Mouse (Mus musculus): ENCODE data around the gene Abhd16a.

Abhd16a gene

DNA sequence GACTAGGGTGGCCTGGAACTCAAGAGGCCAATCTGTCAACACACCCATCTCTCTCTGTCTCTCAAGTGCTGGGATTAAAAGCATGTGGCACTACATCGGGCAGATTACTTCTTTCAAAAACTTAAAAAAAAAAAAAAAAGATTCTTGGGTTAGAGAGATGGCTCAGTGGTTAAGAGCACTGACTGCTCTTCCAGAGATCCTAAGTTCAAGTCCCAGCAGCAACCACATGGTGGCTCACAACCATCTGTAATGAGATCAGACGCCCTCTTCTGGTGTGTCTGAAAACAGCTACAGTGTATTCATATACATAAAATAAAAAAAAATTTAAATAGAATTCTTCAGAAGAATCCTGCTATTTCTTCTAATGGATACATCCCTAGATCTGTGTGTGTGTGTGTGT lies 912 bp upstream of the Abhd16a start:
- peak; percentile 45 to 62 for DNase-seq

DNA sequence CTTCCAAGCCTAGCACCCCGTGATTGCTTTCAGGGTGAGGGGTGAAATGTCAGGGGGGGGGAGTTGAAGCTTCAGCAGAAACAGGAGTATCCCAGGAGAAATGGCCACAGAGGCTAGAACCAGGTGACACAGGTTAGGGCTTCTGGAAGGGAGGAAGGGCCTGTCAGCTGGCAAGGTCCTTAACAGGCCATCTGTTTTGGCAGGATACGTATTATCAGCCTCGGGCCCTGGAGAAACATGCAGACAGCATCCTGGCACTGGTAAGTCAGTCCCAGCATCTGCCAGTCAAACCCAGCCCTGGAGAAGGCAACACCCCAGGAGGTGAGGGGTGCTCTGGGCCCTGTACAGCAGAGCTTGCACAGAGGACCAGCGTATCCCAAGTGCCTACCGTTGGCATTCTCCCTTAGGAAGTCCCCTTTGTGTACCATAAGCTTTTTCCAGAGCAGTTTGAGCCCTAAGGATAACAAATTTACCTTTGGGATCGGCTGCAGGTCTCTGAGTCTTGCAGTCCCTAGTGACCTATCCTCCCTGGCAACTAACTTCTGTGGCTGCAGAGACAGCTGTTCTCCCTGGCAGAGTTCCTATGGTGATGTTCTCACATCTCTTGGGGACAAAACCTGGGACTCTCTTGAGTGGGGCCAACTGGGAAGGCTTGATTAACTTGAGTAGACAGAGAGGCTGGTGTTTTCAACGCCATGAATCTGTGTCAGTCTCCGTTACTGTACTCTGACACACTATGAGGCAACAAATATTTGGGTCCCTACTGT lies 1.3 kb downstream of the Abhd16a start:
- peak; percentile 89 to 91 for DNase-seq

GRCm38 (mm10) chr17:35092403-35093198 lies 3.5 kb downstream of the Abhd16a start:
- peak; percentile 57 to 68 for DNase-seq

DNA sequence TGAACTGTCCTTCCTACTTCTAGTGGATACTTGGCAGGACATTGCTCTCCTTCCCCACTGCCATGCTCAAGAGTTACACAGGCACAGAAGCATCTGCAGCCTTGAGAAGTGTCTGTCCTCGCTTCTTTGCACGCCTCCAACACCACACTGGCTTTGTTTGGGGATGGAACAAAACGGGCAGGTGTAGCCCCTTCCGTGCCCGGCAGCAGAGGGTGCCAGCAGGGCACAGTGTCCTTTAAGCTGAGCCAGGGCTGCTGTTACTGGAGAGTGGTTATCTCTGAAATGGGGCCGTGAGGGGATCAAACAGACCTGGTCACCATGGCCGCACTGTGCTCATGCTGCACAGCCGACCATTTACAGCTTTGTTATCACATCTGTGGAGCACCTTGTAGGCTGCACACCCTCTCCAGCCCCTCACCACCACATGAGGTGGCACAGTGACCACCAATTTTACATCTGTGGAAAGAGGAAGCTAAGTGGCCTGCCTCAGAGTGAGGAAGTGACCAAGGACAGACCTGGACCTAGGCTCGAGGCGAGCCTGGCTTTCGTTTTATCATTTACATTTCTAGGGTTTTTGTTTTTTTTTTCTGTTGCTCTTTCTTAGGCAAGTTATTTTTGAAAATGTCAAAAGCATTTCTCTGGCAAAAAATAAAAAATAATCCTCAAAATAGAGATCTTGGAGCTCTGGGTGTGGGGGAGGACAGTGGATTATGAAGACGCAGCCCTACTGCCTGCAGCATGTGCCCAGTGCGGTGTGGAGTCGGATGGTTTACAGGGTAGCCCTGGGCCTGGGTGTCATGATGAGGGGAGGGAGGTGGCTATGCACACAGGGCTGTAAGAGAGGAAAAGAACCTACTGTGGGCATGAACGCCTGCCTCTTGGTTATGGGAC lies 5.7 kb downstream of the Abhd16a start:
- no peak for DNase-seq

DNA sequence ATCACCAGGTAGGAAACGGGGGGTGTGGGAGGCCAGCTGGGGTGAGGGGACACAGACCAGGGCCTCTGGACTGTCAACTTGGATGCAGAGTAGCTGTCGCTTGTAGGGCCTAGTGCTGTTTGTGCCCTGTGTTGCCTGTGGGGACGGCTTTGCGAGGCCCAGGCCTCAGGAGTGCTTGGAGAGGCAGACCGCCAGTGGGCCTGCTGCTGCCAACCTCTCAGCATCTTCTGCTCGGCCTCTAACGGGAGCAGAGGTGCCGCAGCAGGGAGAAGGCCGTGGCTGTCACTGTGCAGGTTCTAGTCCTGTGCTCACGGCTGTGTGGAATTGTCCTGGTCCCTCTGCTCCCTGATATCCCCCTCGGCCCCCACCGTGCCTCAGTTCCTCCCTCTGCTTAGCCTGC lies 7.5 kb downstream of the Abhd16a start:
- DNase-seq, result peak; percentile 58 to 61

DNA sequence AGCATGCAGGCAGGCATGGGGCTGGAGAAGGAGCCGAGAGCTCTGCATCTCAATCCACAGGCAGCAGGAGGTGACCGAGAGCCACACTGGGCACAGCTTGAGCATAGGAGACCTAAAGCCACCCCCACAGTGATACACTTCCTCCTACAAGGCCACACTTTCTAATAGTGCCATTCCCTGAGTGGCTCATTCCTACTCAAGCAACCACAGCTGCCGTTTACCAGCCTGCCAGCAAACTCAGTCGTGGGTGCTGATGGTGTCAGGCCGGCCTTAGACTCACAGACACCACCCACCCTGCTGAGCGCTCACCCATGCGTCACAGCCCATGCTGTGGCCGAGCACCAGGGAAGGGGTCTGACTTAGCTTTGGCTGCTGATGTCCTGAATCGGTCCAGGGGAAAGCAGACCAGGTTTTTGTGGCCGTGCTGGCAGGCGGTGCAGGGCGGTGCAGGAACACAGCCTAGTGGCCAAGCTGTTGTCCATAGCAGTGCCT lies 8.1 kb downstream of the Abhd16a start:
- DNase-seq, result peak; percentile 78 to 79

- no peak for DNase-seq
Observed at GRCm38 (mm10) chr17:35100196-35100765, 11.2 kb downstream of the Abhd16a start.

GRCm38 (mm10) chr17:35101161-35101560 lies 12.1 kb downstream of the Abhd16a start:
- no peak for DNase-seq

- DNase-seq, result peak; percentile 61 to 70
Observed at GRCm38 (mm10) chr17:35102299-35102698, 13.2 kb downstream of the Abhd16a start.

GRCm38 (mm10) chr17:35103221-35103690 lies 14.2 kb downstream of the Abhd16a start:
- peak; percentile 27 to 43 for DNase-seq

GRCm38 (mm10) chr17:35104079-35104478 lies 15.0 kb downstream of the Abhd16a start:
- DNase-seq, result peak in 1 of 2 experiments; percentile 12

DNA sequence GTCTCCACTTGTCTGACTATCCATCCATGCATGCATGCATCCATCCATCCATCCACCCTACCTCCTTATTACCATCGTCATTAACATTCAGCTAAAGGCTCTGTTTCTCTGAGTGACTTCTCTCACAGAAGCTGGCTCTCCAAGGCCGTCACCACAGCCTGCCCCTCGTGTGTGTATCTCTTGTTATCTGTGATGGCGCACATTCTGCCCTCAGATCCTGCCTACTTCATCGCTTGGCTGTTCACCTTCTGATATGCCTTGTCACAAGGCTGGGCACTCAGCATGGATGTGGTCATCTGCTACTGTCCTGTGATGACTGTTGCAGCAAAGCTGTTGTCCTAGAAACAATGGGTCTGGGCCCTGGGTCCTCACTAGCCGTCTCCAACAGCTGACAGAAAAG lies 15.7 kb downstream of the Abhd16a start:
- DNase-seq, result no peak

- peak; percentile 83 to 84 for DNase-seq
Observed at GRCm38 (mm10) chr17:35105740-35106389, 16.8 kb downstream of the Abhd16a start.

- DNase-seq, result no peak
Observed at GRCm38 (mm10) chr17:35106522-35106921, 17.5 kb downstream of the Abhd16a start.

DNA sequence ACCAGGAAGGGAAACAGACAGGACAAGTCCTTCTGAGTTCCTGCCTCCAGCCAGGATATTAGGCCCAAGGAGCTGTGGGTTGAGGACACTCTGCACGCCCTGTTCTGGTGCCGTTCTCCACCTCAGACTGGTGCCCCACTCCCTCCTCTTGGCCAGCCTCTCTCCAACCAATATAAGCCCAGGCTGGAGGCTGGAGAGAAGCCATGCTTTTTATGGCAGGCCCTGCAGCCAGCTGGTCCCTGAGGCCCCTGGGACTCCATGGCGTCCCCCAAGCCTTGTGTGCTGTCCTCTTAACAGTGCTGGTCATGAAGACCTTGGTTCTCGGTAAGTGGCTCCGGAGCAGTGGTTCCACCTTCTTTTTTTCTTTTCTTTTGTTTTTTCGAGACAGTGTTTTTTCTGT lies 19.0 kb downstream of the Abhd16a start, which contains the start of gene Ly6g5c:
Gene Ly6g5c (plus strand): TSS at position 183 of the 400 bp plus-strand sequence.
- DNase-seq, result peak; percentile 86 to 90

GRCm38 (mm10) chr17:35111774-35112173 lies 22.7 kb downstream of the Abhd16a start:
- no peak for DNase-seq

DNA sequence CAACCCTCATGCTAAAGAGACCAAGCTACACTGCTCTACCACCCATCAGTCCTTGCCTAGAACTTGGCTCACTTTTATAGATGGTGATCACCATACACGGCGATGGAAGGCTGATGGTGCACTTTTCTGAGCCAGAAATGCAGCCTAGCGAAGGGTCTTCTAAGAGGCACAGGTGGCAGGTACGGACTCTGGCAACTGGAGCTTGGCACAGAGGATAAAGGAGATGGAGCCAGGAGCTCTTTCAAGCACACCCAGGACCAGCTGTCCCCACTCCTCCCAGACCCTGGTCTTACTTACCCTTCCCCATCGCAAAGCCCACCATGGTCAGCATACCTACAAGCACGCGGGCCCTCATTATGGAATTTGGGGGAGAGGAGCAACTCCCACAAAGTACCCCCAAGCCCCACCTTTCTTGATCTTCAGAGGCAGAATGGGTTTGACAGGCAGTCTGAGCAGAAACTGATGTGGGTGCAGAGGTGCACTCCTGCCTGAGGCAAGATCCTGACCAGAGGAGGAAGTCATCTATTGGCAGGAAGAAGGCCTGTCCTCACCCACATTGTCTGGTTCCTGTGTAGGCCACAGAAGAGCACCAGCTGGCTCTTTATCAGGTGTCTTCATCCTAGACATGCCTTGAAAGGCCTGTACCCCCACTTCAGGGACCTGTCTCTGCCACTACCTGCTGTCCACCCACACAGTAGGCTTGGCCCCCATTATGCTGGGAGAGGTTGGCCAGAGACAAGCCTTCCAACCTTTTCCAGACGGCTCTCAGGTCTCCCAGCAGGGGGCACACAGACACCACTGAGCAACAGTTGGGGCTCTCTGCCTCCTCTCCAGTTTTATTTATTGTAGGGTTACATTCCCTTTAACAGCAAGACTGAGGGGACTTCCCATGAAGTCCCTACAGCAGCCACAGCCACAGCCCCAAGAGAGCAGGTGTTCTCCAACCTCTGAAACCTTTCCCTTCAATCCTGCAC lies 26.3 kb downstream of the Abhd16a start, which contains the start of gene Ly6g5b:
Gene Ly6g5b (minus strand): TSS at position 383 of the 974 bp plus-strand sequence.
- DNase-seq, result peak; percentile 68 to 70

- DNase-seq, result peak; percentile 72 to 80
Observed at GRCm38 (mm10) chr17:35120745-35121142, 31.7 kb downstream of the Abhd16a start.

- DNase-seq, result peak; percentile 99 to 100
Observed at GRCm38 (mm10) chr17:35121143-35121799, 32.2 kb downstream of the Abhd16a start, which contains the start of gene Gpank1. Gpank1 (plus strand) TSS chr17:35121455.

Measured in cerebellum, postnatal 10 days (tissue).